Mouse (Mus musculus) lung, embryonic 16.5 days (tissue): ENCODE measurements around the gene D930020B18Rik. TPM values are rescaled to one million over a fixed set of nuclear protein-coding genes. Genes with fewer than 3 reads are reported as not detected.

Experiments used
- ATAC-seq: fragments of 200-750 bp; cut with Nextera tagmentation; 2 replicates; pipeline ENCODE4 v1.8.0; 2017; ENCODE audit warnings: low read depth, mild to moderate bottlenecking, moderate library complexity
- H3K27ac ChIP-seq: fragments of 300-500 bp; sonication (generic); 2 replicates; pipeline ENCODE4 v1.5.1; 2014; ENCODE audit warnings: mild to moderate bottlenecking, control low read depth, low read length
- H3K27me3 ChIP-seq: fragments of 300-500 bp; sonication (generic); 2 replicates; pipeline ENCODE4 v1.6.1; 2014; ENCODE audit warnings: low read depth, low read length, mixed read lengths; ENCODE audit not compliant: control insufficient read depth, insufficient read depth
- H3K36me3 ChIP-seq: fragments of 300-500 bp; sonication (generic); 2 replicates; pipeline ENCODE4 v1.6.1; 2014; ENCODE audit warnings: low read length; ENCODE audit not compliant: control insufficient read depth, insufficient read depth
- H3K4me1 ChIP-seq: fragments of 300-500 bp; sonication (generic); replicated peaks from 2 replicates; pipeline ENCODE4 v1.6.1; 2014; ENCODE audit warnings: low read length, mixed read lengths; ENCODE audit not compliant: control insufficient read depth, insufficient read depth
- H3K4me2 ChIP-seq: fragments of 300-500 bp; sonication (generic); 2 replicates; pipeline ENCODE4 v1.6.1; 2014; ENCODE audit warnings: low read depth, low read length, control low read depth
- H3K4me3 ChIP-seq: fragments of 300-500 bp; sonication (generic); 2 replicates; pipeline ENCODE4 v1.5.1; 2014; ENCODE audit warnings: mild to moderate bottlenecking, low read length, control low read depth
- H3K9ac ChIP-seq: fragments of 300-500 bp; sonication (generic); 2 replicates; pipeline ENCODE4 v1.6.1; 2014; ENCODE audit warnings: low read length, control low read depth
- H3K9me3 ChIP-seq: fragments of 300-500 bp; sonication (generic); 2 replicates; pipeline ENCODE4 v1.6.1; 2016; ENCODE audit warnings: low read length; ENCODE audit not compliant: control insufficient read depth
- WGBS: fragments of 180-500 bp; shearing (Covaris S2); extraction: QIAGEN DNeasy Blood & Tissue Kit; methylation state at CpG from one replicate; pipeline ENCODE4 v1.1.7; 2014; 5-methylcytosine and 5-hydroxymethylcytosine counted together
- polyA plus RNA-seq: library from polyadenylated mRNA; unstranded; fragments of >200 nt; fragmentation: Nextera tagmentation; extraction: Ambion mirVana; gene quantifications from 2 replicates; pipeline ENCODE4 v1.2.1, GENCODE M21; 2015

D930020B18Rik gene
- polyA plus RNA-seq, 1 experiment from 2014 or later = 0.30 TPM

DNA sequence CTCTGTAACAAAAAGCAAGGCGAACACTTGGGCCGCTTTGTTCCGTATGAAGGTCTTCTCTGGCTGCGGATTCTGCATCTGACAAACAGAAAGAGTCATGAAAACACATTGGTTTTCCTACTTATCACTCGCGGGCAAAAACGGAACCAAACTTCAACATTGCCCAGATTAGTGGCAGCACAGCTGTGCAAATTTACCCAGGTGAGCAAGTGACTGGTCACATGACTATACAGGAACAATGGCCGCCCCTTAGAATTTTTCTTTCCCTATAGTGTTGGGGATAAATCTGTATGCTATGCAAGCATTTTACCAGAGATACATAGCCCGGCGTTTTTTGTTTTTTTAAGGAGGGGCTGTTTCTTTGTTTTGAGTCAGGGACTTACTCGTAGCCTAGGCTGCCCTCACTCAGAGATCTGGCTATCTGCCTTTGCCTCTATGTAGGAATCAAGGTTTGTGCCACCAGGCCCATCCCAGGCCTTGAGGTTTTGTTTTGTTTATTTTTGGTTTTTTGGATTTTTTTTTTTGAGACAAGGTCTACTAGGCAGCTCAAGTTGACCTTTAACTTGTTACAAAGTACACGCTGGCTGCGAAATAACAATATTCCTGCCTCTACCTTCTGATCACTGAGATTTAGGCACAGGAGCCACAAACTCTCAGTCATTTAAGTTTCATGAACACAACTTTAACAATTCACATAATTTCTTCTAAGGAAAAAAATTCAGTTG, 26.1 kb upstream of the D930020B18Rik start:
- Histone ChIP-seq H3K4me2 (no peak overlapping the region), H3K4me3 (no peak overlapping the region), H3K9ac (no peak overlapping the region), H3K27ac (peak overlapping the region; percentile 25; the same call in 1 of the 2 replicates), H3K9me3 (no peaks in the 10 kb centered on the region), H3K4me1 (no peaks in the 10 kb centered on the region), H3K27me3 (no peaks in the 10 kb centered on the region), H3K36me3 (peaks cover 54% of the 10 kb centered on the region)
- 85% methylated on average over 13 of the region's 13 CpGs for WGBS
- no peak for ATAC-seq

DNA sequence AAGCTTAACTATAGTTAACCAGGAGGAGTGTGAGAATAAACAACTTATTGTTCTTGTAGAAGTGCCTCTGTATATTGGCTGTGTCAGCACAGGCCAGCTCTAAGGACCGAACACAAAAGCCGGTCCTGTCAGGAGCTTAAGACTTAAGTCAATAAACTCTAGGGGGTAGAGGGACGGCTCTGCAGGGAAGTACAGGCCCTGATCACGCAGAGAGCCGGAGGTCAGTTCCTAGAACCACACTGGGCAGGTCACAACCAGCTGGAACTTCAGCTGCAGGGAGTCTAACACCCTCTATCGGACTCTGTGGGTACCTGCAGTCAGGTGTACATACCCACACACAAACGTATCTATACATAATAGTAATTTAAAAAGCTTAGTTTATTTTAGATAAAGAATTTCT, 25.5 kb upstream of the D930020B18Rik start:
- H3K27ac ChIP-seq = peak overlapping the region; percentile 34; the same call in 1 of the 2 replicates
- no peaks in the 10 kb centered on the region for H3K27me3 ChIP-seq
- no peaks in the 10 kb centered on the region for H3K9me3 ChIP-seq
- no peaks in the 10 kb centered on the region for H3K4me1 ChIP-seq
- no peak for ATAC-seq
- WGBS = 48% methylated on average over 7 of the region's 7 CpGs
- H3K4me3 ChIP-seq = no peak overlapping the region
- H3K4me2 ChIP-seq = no peak overlapping the region
- H3K9ac ChIP-seq = no peak overlapping the region
- peaks cover 48% of the 10 kb centered on the region for H3K36me3 ChIP-seq

DNA sequence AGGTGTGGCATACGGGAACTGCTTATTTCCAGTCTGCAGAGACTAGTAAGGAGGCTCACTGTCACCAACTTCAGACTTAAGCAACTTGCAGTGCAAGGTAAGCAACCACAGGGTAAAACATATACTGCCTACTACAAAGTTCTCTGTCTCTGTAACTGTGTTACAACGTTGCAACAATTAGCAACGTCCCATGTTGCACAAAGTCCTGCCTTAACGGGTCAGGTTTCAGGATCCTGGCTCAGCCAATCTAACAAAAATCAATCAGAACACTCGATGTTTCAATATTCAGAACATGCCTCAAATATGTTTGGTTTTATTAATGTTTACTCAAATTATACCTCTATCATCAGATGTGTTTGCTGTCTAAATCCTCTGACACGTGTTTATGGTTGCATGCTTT, 19.0 kb upstream of the D930020B18Rik start:
- H3K9me3 ChIP-seq = no peaks in the 10 kb centered on the region
- no peaks in the 10 kb centered on the region for H3K27me3 ChIP-seq
- H3K36me3 ChIP-seq = peaks cover 12% of the 10 kb centered on the region
- no peak overlapping the region for H3K4me3 ChIP-seq
- no peak overlapping the region for H3K4me2 ChIP-seq
- H3K4me1 ChIP-seq = peaks cover 11% of the 10 kb centered on the region
- H3K9ac ChIP-seq = no peak overlapping the region
- no peak for ATAC-seq
- 84% methylated on average over 6 of the region's 6 CpGs for WGBS
- H3K27ac ChIP-seq = no peak overlapping the region

DNA sequence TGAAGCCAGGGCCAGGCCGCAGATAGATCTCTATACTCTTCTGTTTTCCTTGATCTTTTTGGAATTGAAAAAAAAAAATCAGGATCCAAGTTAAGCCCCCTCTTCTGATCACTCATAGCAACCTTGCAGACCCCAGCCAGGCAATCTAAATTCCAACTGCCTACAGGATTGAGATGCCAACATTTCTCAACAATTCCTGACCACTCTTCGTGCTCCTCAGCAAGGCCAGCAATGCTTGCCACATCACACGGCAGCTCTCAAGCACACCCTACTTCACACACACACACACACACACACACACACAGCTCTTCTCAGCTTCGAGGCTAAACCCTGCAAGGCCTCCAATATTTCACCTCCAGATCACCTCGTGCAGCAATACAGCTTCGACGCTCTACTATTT, 17.7 kb upstream of the D930020B18Rik start:
- Histone ChIP-seq H3K4me1 (peaks cover 11% of the 10 kb centered on the region), H3K9ac (no peak overlapping the region), H3K9me3 (no peaks in the 10 kb centered on the region), H3K4me2 (no peak overlapping the region), H3K27me3 (no peaks in the 10 kb centered on the region), H3K27ac (no peak overlapping the region), H3K36me3 (peaks cover 7% of the 10 kb centered on the region), H3K4me3 (no peak overlapping the region)
- WGBS = 67% methylated on average over 7 of the region's 7 CpGs
- ATAC-seq = no peak

DNA sequence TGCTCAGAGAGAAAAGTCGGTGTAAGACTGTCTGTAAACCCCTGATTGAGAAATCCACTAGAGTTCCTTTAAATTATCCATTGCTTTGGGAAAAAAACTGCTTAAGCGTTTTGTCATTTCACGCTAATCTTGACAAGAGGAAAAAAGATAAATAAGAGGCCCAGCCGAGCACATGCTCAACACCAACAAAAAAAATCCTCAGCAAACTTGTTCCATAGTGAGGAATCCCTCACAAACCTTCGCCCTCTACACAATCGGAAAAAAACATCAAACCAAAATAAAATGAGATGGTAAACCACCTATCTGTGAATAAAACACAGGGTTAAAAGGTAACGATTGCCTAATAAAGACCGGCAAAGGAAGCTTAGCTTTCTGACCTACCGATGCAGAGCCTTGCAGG, 16.4 kb upstream of the D930020B18Rik start:
- H3K36me3 ChIP-seq = 0 out of 2 replicates have a peak, but pooled peaks cover 3% of the 10 kb centered on the region
- no peaks in the 10 kb centered on the region for H3K27me3 ChIP-seq
- no peak overlapping the region for H3K27ac ChIP-seq
- no peaks in the 10 kb centered on the region for H3K9me3 ChIP-seq
- H3K4me2 ChIP-seq = peak overlapping the region; percentile 59
- no peak for ATAC-seq
- peak overlapping the region; percentile 63 for H3K4me3 ChIP-seq
- peak overlapping the region; percentile 79 for H3K9ac ChIP-seq
- peaks cover 11% of the 10 kb centered on the region for H3K4me1 ChIP-seq
- 3% methylated on average over 9 of the region's 9 CpGs for WGBS

DNA sequence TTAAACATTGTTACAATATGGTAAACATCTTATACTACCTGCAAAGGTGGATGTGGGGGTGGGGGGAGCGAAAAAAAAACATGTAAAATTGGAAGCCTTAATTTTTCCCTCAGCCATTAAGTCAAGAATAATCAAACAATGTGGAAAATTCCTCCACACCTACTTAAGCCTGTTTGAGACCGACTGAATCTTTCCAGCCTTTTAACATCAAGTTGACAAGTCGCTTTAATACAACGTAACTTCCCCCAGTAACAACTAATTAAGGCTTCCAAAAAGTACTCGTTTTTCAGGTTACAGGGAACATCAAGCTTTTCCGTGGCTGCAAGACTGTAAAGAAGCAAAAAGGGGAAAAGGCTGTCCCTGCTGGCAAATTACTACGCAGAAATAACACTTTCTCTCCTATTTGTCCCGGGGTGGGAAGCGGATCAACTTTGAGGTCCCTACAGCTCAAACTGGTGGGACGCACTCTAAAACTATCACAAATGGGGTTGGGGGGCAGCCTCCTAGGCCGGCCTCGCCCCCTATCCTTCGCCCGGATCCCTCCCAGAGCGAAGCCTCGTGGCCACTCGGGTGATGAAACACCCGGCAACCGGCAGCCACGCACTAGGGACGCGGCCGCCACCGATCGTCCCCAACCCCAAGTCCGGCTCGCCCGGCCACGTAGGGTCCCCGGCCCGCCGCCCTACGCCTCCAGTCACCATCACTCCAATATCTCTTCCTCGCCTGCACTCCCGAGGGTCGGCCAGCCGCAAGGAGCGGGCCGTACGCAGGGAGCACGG, 15.8 kb upstream of the D930020B18Rik start:
- Histone ChIP-seq H3K27ac (peak overlapping the region; percentile 89), H3K27me3 (no peaks in the 10 kb centered on the region), H3K4me1 (peaks cover 11% of the 10 kb centered on the region), H3K9me3 (no peaks in the 10 kb centered on the region), H3K36me3 (0 out of 2 replicates have a peak, but pooled peaks cover 3% of the 10 kb centered on the region), H3K9ac (peak overlapping the region; percentile 79), H3K4me2 (peak overlapping the region; percentile 59), H3K4me3 (peak overlapping the region; percentile 63)
- ATAC-seq = no peak; the same call in 1 of the 2 replicates
- under 1% methylated on average over 41 of the region's 41 CpGs for WGBS

DNA sequence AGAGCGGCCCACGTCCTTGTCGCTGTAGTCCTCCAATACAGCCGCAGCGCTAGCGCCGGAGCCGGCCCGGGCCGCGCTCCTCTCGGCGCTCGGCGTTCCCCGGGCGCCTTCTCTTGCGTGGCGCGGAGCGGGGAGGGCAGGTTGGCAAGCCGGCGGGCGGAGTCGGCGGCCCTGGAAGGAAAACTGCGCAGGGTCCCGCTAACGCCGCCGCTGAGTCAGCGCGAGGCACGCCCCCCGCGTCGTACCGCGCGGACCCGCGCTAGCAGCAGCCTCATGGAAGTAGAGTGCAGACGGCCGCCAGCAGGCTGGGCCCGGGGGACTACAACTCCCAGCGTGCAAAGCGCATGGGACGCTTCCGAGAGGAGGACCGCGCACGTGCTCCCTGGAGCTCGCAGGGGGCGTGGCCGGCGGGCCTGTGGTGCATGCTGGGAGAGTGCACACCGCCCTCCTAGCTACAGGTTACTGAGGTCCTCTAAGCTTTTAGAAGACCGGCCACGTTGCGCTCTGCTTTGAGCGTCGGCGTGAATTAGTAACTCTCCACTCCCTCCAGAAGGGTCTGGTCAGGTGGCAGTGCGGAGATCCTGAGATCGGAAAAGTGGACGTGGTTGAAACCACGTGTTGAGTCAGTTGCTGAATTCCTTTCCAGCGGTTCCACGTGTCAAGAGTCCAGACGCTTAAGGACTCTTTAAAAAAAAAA, 15.1 kb upstream of the D930020B18Rik start, which contains the start of gene Xpot:
Xpot (minus strand) TSS at position 147 of the 697 bp plus-strand sequence.
- Histone ChIP-seq H3K27ac (peak within 1 kb of the TSS; percentile 89), H3K36me3 (0 out of 2 replicates have a peak, but pooled peaks cover 3% of the 10 kb centered on the region), H3K4me3 (peak within 1 kb of the TSS; percentile 63), H3K4me1 (peaks cover 11% of the 10 kb centered on the region), H3K9ac (peak within 1 kb of the TSS; percentile 79), H3K9me3 (no peaks in the 10 kb centered on the region), H3K4me2 (peak within 1 kb of the TSS; percentile 59), H3K27me3 (no peaks in the 10 kb centered on the region)
- under 1% methylated on average over 66 of the region's 70 CpGs for WGBS
- peak; percentile 100 for ATAC-seq

DNA sequence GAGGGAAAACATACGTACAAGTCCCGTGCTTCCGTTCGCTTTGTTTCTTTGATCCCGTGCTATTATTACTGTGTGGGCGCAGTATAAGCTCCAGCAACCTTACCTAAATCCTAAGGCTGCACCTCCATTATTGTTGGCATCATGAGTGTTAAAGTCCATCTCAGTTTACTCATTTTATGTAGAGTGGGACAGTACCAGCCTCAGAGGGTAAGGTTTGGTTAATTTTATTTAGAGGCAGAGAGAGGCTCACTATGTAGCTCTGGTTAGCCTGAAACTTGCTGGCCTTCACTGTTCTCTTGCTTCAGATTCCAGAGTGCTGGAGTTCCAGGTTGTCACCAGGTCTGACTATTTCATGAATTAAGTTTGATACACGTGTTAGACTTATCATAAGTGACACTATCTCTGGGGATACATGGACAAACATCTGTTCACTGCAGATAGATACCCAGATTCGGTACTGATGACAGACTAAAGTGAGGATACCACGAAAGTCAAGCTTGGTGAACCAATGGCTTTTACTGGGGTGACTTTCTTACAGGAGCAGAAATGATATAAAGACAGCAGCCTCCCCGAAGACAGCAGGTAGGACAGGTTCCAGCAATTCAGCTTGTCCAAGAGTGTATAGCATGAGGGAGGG, 14.1 kb upstream of the D930020B18Rik start:
- no peaks in the 10 kb centered on the region for H3K9me3 ChIP-seq
- ATAC-seq = no peak
- no peaks in the 10 kb centered on the region for H3K36me3 ChIP-seq
- no peak overlapping the region for H3K27ac ChIP-seq
- H3K9ac ChIP-seq = peak overlapping the region; percentile 79; the same call in 1 of the 2 replicates
- H3K4me3 ChIP-seq = peak overlapping the region; percentile 63; the same call in 1 of the 2 replicates
- H3K4me1 ChIP-seq = peaks cover 11% of the 10 kb centered on the region
- 78% methylated on average over 10 of the region's 10 CpGs for WGBS
- H3K4me2 ChIP-seq = peak overlapping the region; percentile 59
- H3K27me3 ChIP-seq = no peaks in the 10 kb centered on the region
